Mouse (Mus musculus): ENCODE results near the gene Ccdc27.

DNA sequence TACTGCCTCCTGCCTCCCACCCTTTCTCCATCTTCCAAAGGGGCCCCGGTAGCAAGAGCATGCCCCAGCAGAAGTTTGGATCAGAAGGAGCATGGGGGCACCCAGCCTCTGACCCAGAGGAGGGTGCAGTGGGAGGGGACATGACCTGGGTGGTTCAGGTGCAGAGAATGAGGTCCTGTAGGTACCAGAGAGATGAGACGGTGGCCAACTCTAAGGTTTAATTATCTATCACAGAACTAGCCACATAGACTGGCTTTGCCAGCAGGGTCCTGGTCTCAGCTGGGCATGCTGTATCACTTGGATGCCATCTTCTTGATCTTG, 16.1 kb downstream of the Ccdc27 start:
- TF ChIP-seq CTCF (IDR thresholded peaks at IDR 0.05; ENCODE audit: borderline replicate concordance, control insufficient read depth, extremely low read depth, insufficient read depth, low read length, poor library complexity) (no peak), POLR2A (IDR thresholded peaks at IDR 0.05; ENCODE audit: control insufficient read depth, extremely low read depth, insufficient read depth, low read length, poor library complexity) (no peak)

Measured in thymus, adult 2 months (tissue).